Mouse (Mus musculus) stomach, postnatal 0 days (tissue): Measurements from ENCODE around the gene Bet1l.

Experiments
- CTCF ChIP-seq: IDR thresholded peaks from 2 replicates; pipeline ENCODE4 v1.5.1; 2016; ENCODE audit warnings: antibody characterized with exemption, low read depth, mild to moderate bottlenecking, moderate library complexity
- EP300 ChIP-seq: optimal IDR thresholded peaks from 2 replicates; pipeline ENCODE3; 2016; ENCODE audit warnings: antibody characterized with exemption

- TF ChIP-seq CTCF (peak; percentile 27; the same call in 1 of the 2 replicates), EP300 (no peak)
These were observed 9.4 kb downstream of the Bet1l start, which contains the start of gene Odf3 for GRCm38 (mm10) chr7:140847755-140848580.
